Mouse (Mus musculus): ENCODE data around the gene Ankrd9. TPM values are rescaled to one million over a fixed set of nuclear protein-coding genes. Genes with fewer than 3 reads are reported as not detected.

Ankrd9 gene
- polyA plus RNA-seq, 1 experiment from 2014 or later: 9.6 TPM

DNA sequence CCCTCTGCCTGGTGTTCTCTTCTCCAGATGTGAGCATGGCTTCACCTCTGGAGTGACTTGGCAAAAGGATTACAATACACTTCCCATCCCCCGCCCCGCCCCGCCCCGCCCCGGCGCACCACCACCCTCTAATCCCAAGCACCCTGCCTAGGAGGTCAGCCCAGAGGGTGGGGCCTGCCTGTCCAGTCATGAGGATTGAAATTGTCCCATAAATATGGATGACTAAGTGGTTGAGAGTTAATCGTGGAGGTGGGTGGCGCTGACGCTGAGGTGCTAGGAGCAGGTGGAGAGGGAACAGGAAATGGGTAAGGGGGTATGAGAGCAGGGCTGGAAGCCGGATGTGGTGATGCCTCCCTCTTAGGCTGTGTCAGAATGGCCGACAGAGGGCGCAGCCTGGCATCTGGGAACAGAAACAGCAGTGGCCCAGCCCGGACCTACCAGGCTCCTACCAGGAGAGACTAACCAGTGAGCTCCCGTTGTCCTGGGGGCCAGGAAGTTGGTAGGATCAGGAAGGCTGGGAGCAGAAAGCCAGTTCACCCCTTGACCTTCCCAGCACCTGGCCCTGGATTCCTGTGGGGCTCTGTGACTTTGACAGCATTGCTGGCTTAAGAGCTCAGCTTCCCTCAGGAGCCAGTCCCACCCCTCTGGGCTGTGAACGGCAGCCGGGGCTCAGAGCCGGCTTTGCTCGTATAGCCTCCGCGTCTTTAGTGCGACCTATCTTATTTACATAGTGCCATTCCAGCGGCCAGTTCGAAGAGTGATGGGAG, 12.7 kb upstream of the Ankrd9 start:
- DNase-seq (ENCODE audit: low spot score): peak; percentile 95

DNA sequence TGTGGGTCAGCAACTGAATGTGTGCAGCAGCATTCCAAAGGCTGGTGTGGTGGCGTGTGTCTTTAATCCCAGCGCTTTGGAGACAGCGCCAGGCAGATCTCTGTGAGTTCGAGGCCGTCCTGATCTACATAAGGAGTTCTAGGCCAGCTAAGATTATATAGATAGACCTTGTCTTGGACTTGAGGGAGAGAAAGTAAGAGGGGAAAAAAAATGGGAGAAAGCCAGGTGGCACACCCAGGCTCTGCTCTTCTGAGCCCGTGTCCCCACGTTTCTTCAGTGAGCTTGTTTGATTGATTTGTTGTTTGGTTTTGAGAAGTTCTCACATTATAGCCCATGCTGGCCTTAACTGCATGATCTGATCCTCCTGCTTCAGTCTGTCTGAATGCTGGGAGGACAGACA, 11.7 kb upstream of the Ankrd9 start:
- no peak for DNase-seq (ENCODE audit: low spot score)

DNA sequence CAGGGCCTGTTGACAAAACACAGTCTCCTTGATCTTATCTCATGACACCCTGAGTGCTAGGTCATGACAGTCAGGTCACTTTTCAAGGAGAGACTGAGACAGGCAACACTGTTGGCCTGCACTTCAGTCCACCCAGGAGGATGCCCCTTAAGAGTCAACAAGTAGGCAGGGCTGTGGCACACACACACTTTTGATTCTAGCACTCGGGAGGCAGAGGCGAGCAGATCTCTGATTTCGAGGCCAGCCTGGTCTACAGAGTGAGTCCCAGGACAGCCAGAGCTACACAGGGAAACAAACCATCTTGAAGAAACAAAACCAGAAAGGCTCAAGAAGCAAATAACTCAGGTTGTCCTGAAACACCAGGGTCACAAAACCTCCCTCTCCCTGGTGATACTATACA, 10.6 kb upstream of the Ankrd9 start:
- no peak for DNase-seq (ENCODE audit: low spot score)

DNA sequence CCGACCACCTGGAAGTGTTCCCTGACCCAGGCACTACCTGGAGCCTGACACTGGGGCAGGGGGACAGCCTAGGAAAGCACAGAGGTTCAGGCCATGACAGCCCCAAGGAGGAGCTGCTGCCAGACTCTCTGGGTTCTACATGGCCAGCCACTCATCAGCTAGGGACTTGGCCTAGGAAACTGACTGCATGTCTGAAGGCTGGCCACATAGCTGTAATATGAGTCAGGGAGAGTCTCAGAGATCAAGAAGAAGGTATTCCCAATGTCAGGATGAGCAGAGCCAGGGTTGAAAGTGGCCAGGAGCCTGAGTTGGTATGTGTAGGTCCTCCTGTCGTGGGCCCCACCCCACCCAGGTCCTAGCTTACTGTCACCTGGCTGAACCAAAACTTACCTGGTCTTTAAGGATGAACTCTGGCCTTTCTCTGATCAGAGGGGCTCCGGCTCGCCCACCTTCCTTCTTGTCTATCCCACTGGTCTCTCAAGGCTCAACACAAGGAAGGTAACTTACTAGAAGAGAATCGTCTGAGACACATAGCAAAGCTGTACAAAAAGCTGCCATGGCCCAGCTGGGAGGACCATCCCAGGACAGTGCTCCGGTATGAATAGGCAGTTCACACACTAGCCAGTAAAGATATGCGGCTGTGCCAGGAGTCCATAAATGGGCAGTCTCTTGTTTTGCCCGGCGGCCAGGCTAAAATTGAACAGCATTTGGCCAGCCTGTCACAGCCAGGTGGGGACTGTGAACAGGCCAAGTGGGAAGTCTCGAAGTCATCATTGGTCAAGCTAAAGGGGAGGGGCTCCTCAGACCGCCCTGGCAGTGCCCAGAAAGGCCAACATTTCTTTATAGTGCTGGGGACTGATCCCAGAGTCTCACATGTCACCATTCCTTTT, 7.9 kb upstream of the Ankrd9 start:
- DNase-seq (ENCODE audit: low spot score): no peak

DNA sequence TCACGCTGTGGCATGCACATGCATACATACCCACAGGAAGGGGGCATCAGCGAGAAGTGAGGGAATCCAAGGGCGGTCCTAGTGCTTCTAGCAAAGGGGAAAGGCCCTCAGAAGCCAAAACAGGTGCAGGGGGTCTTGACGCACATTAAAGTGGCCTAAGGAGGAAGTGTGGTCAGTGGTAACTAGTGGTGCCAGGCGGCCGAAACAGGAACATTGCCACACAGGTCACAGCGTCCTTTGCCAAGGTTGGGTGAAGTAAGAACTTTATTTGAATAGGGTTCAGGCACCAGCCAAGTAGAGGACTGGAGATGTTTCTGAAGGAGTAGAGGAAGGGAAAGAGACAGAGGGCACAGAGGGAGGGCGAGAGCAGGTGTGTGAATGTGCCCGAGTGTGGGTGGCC, 6.3 kb upstream of the Ankrd9 start:
- DNase-seq (ENCODE audit: low spot score): no peak

DNA sequence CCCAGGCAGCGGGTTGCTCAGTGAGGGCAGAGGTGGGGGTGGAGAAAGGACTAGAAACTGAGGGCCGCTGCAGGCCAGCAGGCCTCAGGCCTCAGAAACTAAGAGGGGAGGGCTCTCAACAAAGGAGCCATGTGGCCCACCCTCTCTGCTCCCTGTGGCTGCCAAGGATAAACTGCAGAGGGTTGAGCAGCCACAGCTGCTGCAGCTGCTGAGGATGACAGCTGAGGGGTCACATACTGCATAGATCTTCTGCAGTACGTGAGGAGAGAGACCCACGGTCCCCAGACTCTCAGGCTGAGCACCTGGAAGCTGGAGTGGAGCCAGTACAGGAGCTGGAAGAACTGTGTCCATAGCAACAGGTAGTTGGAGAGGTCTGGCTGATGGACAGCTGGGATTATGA, 5.8 kb upstream of the Ankrd9 start:
- DNase-seq (ENCODE audit: low spot score): no peak

DNA sequence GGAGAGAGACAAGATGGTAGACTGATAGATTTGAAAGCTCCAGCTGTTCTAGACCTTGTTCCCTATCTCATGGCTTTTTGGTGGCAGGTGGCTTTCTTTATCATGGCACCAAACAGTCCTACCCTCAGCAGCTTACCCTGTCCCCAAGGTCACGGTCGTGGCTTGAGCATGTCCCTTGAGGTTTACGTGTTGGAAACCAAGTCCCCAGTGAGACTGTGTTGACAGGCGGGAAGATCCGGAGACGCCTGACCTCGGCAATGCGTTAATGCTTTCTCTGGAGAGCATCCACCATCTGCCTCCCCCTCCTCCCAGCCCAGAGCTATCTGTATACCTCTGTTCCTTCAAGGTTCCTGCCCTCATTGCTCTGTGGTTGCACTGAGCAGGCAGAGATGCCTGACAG, 4.9 kb upstream of the Ankrd9 start:
- no peak for DNase-seq (ENCODE audit: low spot score)

DNA sequence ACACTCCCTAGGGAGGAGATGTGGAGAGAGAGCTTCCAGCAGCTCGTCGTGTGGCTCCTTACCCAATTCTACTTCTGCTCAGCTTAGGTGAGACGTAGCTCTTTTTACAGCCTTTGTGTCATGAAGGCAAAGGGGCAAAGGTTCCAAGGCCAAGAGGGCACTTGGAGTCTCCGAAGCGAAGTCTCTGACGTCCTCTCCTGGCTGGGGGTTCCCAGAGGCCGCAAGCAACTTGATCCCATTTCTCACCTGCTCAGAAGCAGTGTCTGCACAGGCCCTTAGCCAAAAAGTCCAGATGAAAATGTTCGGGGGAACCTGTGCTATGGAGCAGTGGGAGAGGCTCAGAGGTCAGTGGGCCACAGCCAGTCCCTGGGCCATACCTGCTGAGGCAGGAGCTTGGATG, 4.2 kb upstream of the Ankrd9 start:
- no peak for DNase-seq (ENCODE audit: low spot score)

DNA sequence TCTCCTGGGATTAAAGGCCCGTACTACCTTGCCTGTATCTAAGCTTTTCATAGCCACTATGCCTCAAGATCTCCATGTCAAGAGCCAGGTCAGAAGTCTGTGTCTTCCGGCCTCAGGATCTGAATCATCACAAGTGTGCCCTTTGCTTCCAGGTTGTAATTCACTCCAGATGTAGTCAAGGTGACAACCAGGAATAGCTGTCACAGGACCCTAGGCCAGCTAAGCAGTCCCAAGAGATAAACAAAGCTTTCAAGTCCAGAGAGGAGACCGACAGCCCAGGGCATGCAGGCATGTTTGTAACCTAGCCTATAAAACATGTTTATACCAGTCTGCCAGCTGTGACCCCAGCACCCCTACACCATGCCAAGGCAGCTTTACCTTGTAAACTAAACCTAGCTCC, 2.9 kb upstream of the Ankrd9 start:
- no peak for DNase-seq (ENCODE audit: low spot score)

DNA sequence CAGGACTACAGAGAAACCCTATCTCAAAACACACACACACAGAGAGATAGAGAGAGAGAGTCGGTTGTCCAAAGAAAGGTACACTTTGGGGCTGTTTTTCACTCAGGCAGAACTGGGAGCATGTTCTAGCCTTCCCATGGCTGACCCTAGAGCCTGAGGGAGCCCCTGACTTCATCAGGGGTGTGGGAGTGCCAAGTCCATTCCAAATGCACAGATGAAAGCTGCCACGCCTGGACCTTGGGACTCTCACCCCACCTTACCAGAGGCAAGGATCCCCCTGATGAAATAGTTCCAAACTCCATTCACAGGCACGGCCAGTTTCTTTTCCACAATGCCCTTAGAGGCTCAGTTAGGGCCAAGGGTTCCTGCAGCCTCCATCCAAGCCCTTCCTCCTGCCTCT, 968 bp upstream of the Ankrd9 start:
- no peak for DNase-seq (ENCODE audit: low spot score)

DNA sequence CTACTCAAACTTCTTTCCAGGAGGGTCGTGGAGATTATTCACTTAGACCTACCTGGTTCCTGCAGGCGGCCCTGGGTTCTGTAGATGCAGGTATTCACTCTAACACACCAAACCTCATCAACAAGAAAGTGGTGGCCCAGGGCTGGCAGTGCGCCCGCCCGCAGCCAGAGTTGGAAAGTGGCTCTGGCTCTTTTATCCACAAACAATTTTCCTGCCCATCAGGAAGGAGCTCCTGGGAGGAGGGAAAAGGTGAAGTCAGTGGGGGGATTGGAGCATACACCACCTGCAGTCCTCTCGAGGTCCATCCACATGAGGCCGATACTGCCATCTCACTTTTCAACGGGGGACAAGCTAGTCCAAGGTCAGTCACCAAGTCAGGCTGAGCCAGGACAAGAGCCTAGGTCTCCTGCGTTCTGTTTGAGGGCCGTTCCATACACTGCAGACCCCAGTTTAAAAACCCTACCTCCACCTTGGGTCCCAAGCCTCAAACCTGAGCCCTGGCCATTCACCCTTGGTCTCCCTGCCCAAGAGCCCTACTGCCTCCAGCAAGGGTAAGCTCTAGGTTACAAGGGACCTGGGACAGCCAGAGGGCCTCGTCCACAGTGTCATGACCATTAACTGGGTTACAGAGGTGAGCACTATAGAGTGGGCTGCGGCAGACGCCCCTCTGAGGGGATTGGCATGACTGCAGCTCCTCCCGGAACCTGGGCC, 789 bp downstream of the Ankrd9 start:
- no peak for DNase-seq (ENCODE audit: low spot score)

DNA sequence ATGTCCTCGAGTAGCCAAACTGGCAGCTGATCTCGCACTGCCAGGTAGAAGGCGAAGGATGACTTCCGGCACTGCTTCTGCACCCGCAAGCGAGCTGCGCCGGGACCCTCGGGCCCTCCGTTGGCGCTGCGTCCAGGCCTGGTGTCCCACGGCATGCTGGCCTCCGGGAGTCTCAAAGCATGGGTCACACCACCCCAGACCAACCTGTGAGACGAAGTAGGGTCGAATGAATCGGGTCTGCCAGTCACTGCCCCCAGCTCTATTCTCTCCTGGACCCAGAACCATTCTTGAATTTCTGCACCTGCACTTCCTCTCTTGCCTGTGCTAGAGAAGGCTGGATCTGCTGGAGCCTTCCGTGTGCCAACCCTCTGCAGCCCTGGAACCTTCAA, 1.5 kb downstream of the Ankrd9 start:
- no peak for DNase-seq (ENCODE audit: low spot score)

DNA sequence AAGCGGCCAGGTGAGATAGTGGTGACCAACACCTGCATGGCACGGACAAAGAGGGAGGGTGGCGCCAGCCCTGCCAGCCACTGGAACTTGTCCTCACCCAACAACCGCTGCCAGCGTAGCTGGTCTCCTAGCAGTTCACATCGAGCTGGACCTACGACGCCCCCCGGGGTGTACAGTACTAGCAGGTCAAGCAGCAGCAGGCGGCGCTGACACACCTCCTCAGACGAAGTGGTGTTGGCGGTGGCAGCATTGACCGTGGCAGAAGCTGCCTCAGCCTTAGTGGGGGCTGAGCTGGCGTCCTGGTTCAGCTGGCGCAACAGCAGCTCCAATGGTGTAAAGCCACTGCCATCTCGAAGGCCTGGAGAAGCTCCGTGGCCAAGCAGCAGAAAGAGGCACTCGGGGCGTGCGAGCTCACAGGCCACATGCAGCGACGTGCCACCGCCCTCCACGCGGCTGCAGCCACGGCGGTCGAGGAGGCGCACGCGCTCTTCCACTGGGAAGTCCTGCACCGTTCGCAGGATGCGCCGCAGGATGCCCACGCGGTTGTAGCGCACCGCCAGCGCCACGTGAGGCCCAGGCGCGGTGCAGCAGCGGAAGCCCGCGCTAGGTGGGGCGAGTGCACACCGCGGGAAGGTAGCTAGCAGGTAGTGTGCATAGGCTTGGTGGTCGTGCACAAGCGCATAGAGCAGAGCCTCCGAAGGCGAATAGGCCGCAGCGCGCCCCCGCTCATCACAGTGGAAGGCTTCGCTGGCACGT, 2.1 kb downstream of the Ankrd9 start:
- DNase-seq (ENCODE audit: low spot score): no peak

DNA sequence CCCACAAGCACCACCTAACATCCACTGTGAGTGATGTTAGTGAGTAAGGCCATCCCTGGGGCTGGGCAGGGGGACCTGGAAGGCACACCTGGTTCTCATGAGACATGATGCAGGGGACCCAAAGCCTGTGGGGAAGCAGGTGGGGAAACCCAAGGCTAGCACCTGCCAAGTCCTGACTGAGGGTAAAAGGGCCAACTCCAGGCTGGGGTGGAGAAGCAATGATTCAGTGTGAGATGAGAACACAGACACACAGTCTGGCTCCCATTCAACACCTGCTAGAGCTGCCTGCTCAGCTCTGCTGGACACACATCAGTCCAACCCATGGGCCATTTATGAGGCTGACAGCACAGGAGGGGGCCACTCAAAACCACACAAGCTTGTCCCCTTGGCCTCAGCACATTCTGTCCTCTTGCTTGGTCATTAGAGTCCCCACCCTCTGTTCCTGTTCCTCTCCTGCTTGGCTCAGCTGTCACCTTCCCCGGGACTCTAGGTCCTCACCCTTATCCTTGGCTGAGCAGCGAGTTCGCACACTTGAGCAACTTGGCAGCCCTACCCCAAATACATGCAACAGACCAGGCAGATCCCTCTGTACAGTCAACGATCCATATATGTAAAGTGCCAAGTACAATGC, 2.9 kb downstream of the Ankrd9 start:
- no peak for DNase-seq (ENCODE audit: low spot score)

DNA sequence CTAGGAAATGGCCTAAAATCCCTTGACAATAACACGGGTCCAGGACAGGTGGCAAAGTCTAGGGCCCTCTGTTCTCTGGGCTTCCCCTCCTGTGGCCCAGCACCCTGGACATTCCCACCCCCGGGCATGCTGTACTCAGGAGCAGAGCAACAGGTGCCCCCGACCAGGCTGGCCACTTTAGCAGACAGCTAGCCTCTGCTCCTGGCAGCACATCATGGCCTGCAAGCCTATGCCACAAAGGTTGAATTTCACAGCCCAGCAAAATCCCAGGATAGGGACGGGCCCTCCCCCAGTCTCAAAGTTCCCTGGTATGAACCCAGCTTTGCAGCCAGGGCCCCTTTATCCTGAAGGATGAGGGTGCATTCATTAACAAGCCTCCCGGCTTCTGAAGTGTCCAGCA, 3.5 kb downstream of the Ankrd9 start:
- DNase-seq (ENCODE audit: low spot score): no peak

DNA sequence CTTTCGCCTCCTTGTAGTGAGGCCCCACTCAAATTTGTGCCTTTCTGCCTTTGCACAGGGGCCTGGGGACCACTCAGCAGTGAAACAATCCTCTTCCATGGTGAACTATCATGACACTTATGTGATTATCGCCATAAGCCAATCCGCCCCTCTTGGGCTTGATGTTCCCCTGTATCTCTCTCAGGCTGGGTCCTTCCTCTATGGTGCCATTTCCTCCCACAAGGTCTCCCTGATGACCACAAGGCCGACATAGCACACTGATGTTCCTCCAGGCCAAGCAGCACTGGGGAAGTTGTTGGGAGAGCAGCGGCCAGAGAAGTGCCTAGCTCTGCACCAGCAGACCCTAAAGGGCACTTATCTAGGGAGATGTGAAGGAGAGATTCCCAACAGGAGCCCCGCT, 4.1 kb downstream of the Ankrd9 start:
- no peak for DNase-seq (ENCODE audit: low spot score)

DNA sequence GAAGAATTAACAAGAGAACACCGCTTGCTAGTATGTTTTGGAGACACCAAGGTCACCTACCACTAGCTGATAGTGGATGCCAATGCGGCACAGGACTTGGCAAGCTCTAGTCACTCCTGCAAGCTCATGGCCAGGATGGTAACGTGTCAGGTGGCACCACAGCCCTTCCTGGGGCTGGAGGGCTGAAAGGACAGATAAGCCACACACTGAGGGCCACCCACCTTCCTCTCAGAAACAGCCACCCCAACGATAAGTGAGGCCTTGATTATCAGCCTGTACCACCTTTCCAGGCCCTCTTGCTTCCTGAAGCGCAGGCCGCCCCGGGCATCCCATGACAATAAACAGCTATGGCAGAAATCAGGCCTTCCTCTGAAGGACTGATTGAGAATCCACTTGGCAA, 4.5 kb downstream of the Ankrd9 start:
- DNase-seq (ENCODE audit: low spot score): no peak

DNA sequence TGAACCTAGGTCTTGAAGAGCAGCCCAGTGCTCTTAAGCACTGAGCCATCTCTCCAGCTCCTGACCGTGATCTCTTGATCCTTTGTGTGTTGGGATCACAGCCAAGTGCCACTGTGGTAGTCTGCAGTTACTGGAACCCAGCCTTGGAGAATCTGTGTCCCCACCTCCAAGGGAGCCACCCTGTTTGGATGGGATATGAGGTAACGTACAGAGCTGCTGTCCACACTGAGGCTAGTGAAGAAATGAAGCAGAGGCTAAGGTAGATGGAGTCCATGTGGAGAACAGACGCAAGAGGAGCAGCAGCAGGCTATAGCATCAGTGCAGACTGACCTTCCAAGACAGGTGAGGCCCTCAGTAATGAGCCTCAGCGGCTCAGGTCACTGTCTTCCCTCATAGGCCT, 5.0 kb downstream of the Ankrd9 start:
- DNase-seq (ENCODE audit: low spot score): no peak

DNA sequence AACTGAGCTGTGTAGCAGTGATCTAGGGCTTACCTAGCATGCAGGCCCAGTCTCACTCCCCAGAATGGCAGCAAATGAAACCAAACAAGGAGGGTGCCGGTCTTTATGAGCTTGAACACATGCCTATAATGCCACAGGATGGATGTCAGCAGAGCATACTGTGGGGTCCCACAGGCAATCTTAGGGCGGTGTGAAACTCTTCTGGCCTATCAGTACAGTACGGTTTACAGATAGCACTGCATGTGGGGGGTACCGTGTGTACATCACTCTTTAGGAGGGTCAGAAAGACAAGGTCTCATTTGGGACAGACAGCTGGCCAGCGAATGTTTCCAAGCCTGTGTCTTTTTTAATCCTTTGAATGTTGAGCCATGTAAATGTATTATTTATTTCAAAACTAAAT, 6.9 kb downstream of the Ankrd9 start:
- DNase-seq (ENCODE audit: low spot score): no peak

DNA sequence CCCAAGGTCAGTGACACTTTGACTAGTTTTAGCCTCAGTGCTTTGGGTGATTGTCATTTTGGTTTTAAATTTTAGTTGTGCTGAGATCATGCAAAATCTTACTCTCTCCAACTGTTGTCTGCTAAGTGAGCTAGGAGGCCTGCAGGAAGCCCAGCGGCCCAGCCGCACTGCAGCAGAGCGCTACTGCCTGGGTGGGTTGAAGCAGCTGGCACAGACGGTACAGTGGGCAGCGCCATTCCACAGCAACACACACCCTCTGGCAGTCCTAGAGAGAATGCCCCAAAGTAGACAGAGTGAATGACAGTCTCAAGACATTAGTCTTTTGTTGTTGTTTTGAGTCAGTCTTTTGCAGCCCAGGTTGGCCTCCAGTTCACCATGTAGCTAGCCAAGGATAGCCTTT, 8.4 kb downstream of the Ankrd9 start:
- DNase-seq (ENCODE audit: low spot score): no peak

DNA sequence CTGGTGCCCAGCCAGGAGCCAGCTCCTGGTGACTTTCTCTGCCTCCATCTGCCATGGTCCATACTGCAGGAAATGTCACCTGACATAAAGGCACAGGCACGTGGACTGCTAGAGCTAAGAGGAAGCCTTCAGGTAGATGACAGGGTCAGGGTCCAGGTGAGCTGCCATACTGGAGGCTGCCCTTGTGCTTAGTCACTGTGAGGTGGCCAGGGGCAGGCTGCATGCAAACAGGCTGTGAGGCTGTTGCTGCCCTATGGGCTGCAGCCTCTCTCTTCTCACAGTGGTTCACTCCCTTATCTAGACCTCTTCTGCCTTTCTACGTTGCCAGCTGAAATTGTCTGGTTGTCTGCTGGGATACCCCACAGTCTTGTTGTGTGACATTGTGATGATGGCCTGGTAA, 11.7 kb downstream of the Ankrd9 start:
- no peak for DNase-seq (ENCODE audit: low spot score)
